Mouse (Mus musculus) MEL (cell line): Measurements from ENCODE around the gene Pcnx2.

Source experiments
- CHD2 ChIP-seq: IDR thresholded peaks from 2 replicates; pipeline ENCODE4 v1.6.1; 2011; ENCODE audit warnings: low read length, improper control_type of control experiment
- CTCF ChIP-seq, 3 experiments: IDR thresholded peaks in 2 of 3; conservative IDR thresholded peaks in 1 of 3; 2 replicates each; pipeline ENCODE4 v1.5.1; 2011 to 2012; ENCODE audit warnings: low read length in 3 of 3, low read depth in 2 of 3, mild to moderate bottlenecking in 2 of 3, improper control_type of control experiment in 1 of 3, inconsistent platforms in 1 of 3, mixed read lengths in 1 of 3, moderate library complexity in 1 of 3; ENCODE audit not compliant: control insufficient read depth in 1 of 3, insufficient read depth in 1 of 3, poor library complexity in 1 of 3, severe bottlenecking in 1 of 3

GRCm38 (mm10) chr8:125849181-125849580, 48.9 kb downstream of the Pcnx2 start:
- TF ChIP-seq CHD2 (no peak), CTCF (IDR thresholded peaks at IDR 0.05 in 2 of 3, conservative IDR thresholded peaks at IDR 0.05 in 1 of 3; ENCODE audit: control insufficient read depth in 1 of 3, insufficient read depth in 1 of 3, low read depth in 2 of 3, low read length in 3 of 3, poor library complexity in 1 of 3, severe bottlenecking in 1 of 3) (no peak)
